Mouse (Mus musculus) neural tube, embryonic 11.5 days (tissue): Measurements from ENCODE around the gene Arap1. TPM values are rescaled to one million over a fixed set of nuclear protein-coding genes. Genes with fewer than 3 reads are reported as not detected.
A peak's percentile ranks its signal among the peaks of the same experiment; 100 is the strongest.

ENCODE experiments used
- ATAC-seq: fragments of 200-750 bp; cut with Nextera tagmentation; 2 replicates; pipeline ENCODE4 v1.8.0; 2017; ENCODE audit warnings: moderate number of reproducible peaks, mild to moderate bottlenecking, moderate TSS enrichment, moderate library complexity; ENCODE audit not compliant: insufficient read depth, low FRiP score, low TSS enrichment
- DNase-seq: peaks from one replicate; pipeline ENCODE4 v3.0.0-alpha.2; 2015; ENCODE audit warnings: low spot score
- H3K27ac ChIP-seq: fragments of 300-500 bp; sonication (generic); 2 replicates; pipeline ENCODE4 v1.5.1; 2014; ENCODE audit warnings: low read depth, mild to moderate bottlenecking, low read length
- H3K27me3 ChIP-seq: fragments of 300-500 bp; sonication (generic); 2 replicates; pipeline ENCODE4 v1.6.1; 2014; ENCODE audit warnings: mild to moderate bottlenecking, low read length, mixed read lengths; ENCODE audit not compliant: control insufficient read depth, insufficient read depth
- H3K36me3 ChIP-seq: fragments of 300-500 bp; sonication (generic); 2 replicates; pipeline ENCODE4 v1.6.1; 2014; ENCODE audit warnings: mild to moderate bottlenecking, low read length, moderate library complexity, mixed read lengths; ENCODE audit not compliant: control insufficient read depth, insufficient read depth
- H3K4me1 ChIP-seq: fragments of 300-500 bp; sonication (generic); 2 replicates; pipeline ENCODE4 v1.6.1; 2014; ENCODE audit warnings: low read length, mixed read lengths; ENCODE audit not compliant: control insufficient read depth, insufficient read depth
- H3K4me2 ChIP-seq: fragments of 300-500 bp; sonication (generic); 2 replicates; pipeline ENCODE4 v1.6.1; 2014; ENCODE audit warnings: low read depth, mild to moderate bottlenecking, moderate library complexity
- H3K4me3 ChIP-seq: fragments of 300-500 bp; sonication (generic); 2 replicates; pipeline ENCODE4 v1.5.1; 2014; ENCODE audit warnings: low read depth, low read length
- H3K9ac ChIP-seq: fragments of 300-500 bp; sonication (generic); 2 replicates; pipeline ENCODE4 v1.6.1; 2014; ENCODE audit warnings: mild to moderate bottlenecking, low read length
- H3K9me3 ChIP-seq: fragments of 300-500 bp; sonication (generic); 2 replicates; pipeline ENCODE4 v1.6.1; 2016; ENCODE audit warnings: low read length; ENCODE audit not compliant: control insufficient read depth
- WGBS: fragments of 180-500 bp; shearing (Covaris S2); extraction: QIAGEN DNeasy Blood & Tissue Kit; methylation state at CpG from one replicate; pipeline ENCODE4 v1.1.7; 2014; 5-methylcytosine and 5-hydroxymethylcytosine counted together
- polyA plus RNA-seq: library from polyadenylated mRNA; unstranded; fragments of >200 nt; fragmentation: Nextera tagmentation; extraction: Ambion mirVana; gene quantifications from 2 replicates; pipeline ENCODE4 v1.2.1, GENCODE M21; 2014

Arap1 gene
- polyA plus RNA-seq, 1 experiment from 2014 or later = 11.2 TPM

DNA sequence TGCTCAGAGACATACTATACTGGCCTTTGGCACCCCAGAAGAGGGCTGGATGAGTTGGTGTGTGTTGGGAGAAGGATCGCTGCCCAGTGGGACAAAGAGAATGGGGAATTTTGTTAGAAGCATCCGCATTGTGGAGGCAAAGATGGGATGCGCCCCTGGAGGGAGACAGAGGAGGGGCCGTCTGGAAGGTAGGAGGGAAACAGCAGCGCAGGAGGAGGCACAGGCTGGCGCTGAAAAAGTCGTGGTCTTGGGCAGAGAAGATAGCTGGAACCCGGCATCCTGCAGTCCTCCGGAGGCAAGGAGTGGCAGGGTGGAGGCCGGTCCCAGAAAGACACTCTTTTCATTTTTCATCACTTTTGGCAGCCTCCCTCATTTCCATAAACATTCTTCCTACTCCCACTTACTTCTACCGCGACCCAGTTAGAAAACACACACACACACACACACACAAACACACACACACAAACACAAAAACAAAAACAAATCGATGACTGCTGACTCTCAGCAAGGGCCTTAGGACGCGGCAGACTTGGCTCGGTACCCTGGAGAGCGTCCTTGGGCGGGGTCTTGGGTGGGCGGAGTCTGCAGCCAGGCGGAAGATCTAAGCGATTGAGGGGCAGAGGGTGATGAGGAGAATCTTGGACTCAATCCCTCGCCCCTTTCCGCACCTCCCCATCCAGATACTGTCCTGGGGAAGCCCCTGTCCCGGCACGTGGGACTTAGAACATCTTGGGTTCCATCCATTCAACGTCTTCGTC is 71.3 kb downstream of the Arap1 start:
- Histone ChIP-seq H3K27me3 (peaks cover 2% of the 10 kb centered on the region; the same call in 1 of the 2 replicates), H3K4me3 (no peak overlapping the region), H3K27ac (no peak overlapping the region), H3K9me3 (no peaks in the 10 kb centered on the region), H3K9ac (no peak overlapping the region), H3K4me2 (no peak overlapping the region), H3K36me3 (no peaks in the 10 kb centered on the region), H3K4me1 (peaks cover 9% of the 10 kb centered on the region; the same call in 1 of the 2 replicates)
- peak; percentile 56 for DNase-seq
- ATAC-seq = no peak
- 7% methylated on average over 27 of the region's 27 CpGs for WGBS

- H3K9ac ChIP-seq = peak within 1 kb of the TSS; percentile 22
- WGBS = 19% methylated on average over 6 of the region's 6 CpGs
- peaks cover 2% of the 10 kb centered on the region; the same call in 1 of the 2 replicates for H3K27me3 ChIP-seq
- no peaks in the 10 kb centered on the region for H3K9me3 ChIP-seq
- ATAC-seq (no peak), DNase-seq (no peak)
- no peaks in the 10 kb centered on the region for H3K36me3 ChIP-seq
- H3K4me3 ChIP-seq = peak within 1 kb of the TSS; percentile 10; the same call in 1 of the 2 replicates
- H3K4me2 ChIP-seq = peak within 1 kb of the TSS; percentile 25
- no peak within 1 kb of the TSS for H3K27ac ChIP-seq
- no peaks in the 10 kb centered on the region for H3K4me1 ChIP-seq
Measured at GRCm38 (mm10) chr7:101421529-101421928, 73.7 kb downstream of the Arap1 start, which contains the start of gene Pde2a. Gene Pde2a (plus strand): TSS chr7:101421691.

DNA sequence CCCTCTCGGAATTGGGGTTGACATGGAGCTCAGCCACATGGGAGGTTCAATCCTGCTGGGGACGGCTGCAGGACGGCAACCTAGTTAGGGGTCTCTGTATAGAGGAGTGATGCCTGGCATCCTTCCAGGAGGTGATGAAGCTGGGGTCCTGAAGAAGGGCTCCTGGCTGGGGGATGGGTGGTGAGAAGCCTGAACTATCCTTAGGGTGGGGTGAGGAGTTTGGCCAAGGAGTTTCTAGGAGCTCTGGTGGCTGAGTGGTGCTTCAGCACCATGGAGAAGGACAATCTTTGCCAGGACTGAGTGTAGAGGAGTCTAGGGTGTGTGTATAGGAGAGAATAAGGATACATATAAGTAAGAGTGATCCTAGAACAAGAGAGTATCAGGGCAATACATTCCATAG is 74.2 kb downstream of the Arap1 start:
- 25% methylated on average over 3 of the region's 3 CpGs for WGBS
- Histone ChIP-seq H3K9ac (peak overlapping the region; percentile 22; the same call in 1 of the 2 replicates), H3K4me3 (peak overlapping the region; percentile 10; the same call in 1 of the 2 replicates), H3K9me3 (no peaks in the 10 kb centered on the region), H3K27me3 (peaks cover 2% of the 10 kb centered on the region; the same call in 1 of the 2 replicates), H3K4me2 (peak overlapping the region; percentile 25), H3K27ac (no peak overlapping the region), H3K4me1 (no peaks in the 10 kb centered on the region), H3K36me3 (no peaks in the 10 kb centered on the region)
- DNase-seq = no peak
- ATAC-seq = no peak

DNA sequence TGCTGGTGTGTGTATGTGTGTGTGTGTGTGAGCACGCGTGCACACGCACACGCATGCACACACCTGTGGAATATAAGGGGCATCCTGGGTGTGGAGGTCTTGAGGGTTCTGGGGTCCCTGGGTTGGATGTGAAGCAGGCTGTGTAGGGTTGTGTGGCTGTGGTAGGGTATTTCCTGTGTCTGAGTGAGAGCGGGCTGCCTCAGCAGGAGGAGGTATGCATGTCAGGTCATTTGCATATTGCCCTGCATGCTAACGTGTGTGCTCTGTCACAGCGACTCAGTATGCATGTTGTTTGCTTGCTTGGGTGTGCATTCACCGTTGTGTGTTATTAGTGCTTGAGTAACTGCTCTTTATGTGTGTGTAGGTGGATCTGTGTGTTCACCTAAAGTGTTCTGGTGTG is 74.8 kb downstream of the Arap1 start:
- H3K4me1 ChIP-seq = no peaks in the 10 kb centered on the region
- no peak for ATAC-seq
- WGBS = 88% methylated on average over 8 of the region's 8 CpGs
- no peaks in the 10 kb centered on the region for H3K36me3 ChIP-seq
- H3K4me2 ChIP-seq = no peak overlapping the region
- H3K27ac ChIP-seq = no peak overlapping the region
- no peak overlapping the region for H3K9ac ChIP-seq
- H3K4me3 ChIP-seq = no peak overlapping the region
- H3K27me3 ChIP-seq = peaks cover 2% of the 10 kb centered on the region; the same call in 1 of the 2 replicates
- no peak for DNase-seq
- no peaks in the 10 kb centered on the region for H3K9me3 ChIP-seq

DNA sequence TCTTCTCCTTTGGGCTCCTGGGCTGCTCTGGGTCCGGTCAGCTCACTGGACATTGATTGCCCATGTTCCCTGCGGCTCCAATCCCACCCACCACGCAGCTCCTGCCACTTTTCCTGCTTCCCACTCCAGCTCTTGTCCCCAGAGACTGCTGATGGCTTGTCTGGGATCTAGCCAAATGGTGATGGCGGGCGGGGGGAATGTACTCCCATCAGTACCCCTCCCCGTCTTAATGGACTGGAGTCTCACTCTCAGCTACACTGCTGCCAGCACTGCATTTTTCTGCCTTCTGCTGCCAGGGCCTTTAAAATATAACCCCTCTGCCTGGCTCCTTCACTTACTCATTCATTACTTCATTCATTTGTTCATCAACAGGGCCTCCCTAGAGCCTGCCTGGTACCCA is 76.1 kb downstream of the Arap1 start:
- WGBS = 71% methylated on average over 6 of the region's 6 CpGs
- Histone ChIP-seq H3K9me3 (no peaks in the 10 kb centered on the region), H3K9ac (no peak overlapping the region), H3K4me1 (no peaks in the 10 kb centered on the region), H3K27ac (no peak overlapping the region), H3K4me3 (no peak overlapping the region), H3K27me3 (no peaks in the 10 kb centered on the region), H3K36me3 (no peaks in the 10 kb centered on the region), H3K4me2 (no peak overlapping the region)
- ATAC-seq = no peak
- DNase-seq = no peak

- ATAC-seq = no peak
- no peak overlapping the region for H3K4me3 ChIP-seq
- 78% methylated on average over 8 of the region's 8 CpGs for WGBS
- no peak overlapping the region for H3K27ac ChIP-seq
- no peak overlapping the region for H3K9ac ChIP-seq
- H3K4me1 ChIP-seq = no peaks in the 10 kb centered on the region
- no peaks in the 10 kb centered on the region for H3K27me3 ChIP-seq
- no peak overlapping the region for H3K4me2 ChIP-seq
- H3K36me3 ChIP-seq = no peaks in the 10 kb centered on the region
- no peak for DNase-seq
- H3K9me3 ChIP-seq = no peaks in the 10 kb centered on the region
Measured at GRCm38 (mm10) chr7:101426692-101427091, 78.8 kb downstream of the Arap1 start.

DNA sequence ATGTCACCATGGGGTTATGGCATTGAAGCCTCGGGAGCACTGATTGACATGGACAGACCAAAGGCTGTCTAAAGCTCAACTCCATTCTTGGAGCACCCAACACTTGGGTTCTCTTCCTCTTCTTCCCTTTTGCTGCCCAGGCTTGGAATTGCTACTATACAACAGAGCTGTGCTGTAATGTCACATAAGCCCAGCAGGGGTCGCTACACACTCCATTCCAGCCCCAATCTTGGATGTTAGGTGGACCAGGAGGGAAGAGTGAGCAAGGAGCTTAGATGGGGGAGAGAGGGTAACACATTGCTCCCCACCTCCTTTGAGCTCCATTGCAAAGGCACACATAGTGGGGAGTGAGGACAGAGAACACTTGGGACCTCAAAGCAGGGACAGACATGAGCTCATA is 79.9 kb downstream of the Arap1 start:
- no peak overlapping the region for H3K4me3 ChIP-seq
- no peak overlapping the region for H3K4me2 ChIP-seq
- no peak overlapping the region for H3K27ac ChIP-seq
- no peaks in the 10 kb centered on the region for H3K27me3 ChIP-seq
- ATAC-seq = no peak
- no peaks in the 10 kb centered on the region for H3K9me3 ChIP-seq
- H3K4me1 ChIP-seq = no peaks in the 10 kb centered on the region
- no peak overlapping the region for H3K9ac ChIP-seq
- H3K36me3 ChIP-seq = no peaks in the 10 kb centered on the region
- peak; percentile 66 for DNase-seq
- 20% methylated on average over 2 of the region's 2 CpGs for WGBS

DNA sequence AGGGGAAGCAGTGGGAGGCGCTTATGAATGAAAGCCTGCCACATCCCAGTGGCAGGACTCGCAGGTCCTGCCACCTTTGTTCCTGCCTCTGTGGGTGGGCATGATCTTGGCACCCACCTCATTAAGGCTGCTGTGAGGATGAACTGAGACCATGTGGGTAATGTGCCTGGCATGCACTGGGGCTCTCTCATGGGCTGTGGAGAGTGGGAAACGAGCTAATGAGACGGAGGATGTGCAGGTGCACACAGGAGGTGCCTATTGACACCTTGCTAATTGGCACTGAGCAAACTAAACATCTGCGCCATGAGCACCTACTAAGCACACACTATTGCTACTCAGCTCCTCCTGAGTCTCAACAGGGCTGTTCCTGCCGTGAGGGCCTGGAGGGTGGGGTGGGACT is 87.2 kb downstream of the Arap1 start:
- H3K4me2 ChIP-seq = no peak overlapping the region
- H3K27me3 ChIP-seq = no peaks in the 10 kb centered on the region
- ATAC-seq (no peak), DNase-seq (no peak)
- no peaks in the 10 kb centered on the region for H3K9me3 ChIP-seq
- 72% methylated on average over 6 of the region's 6 CpGs for WGBS
- H3K9ac ChIP-seq = no peak overlapping the region
- H3K36me3 ChIP-seq = no peaks in the 10 kb centered on the region
- no peak overlapping the region for H3K27ac ChIP-seq
- no peak overlapping the region for H3K4me3 ChIP-seq
- H3K4me1 ChIP-seq = no peaks in the 10 kb centered on the region

DNA sequence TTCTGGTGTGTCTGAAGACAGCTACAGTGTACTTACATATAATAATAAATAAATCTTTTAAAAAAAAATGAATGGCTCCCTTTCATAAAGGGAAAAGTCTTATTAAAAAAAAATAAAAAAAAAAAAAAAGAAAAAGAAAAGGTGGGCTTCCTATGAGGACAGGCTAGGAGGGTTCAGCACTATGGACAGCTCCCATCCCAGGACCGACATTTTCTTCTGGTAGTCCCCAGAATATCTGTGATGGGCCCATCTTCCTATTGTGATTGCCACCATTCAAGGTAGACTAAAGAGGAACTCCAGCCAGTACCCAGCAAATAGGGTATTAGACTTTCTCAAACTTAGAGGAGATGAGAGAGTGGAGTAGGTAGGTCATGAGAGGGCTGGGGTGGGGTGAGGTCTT is 90.0 kb downstream of the Arap1 start:
- Histone ChIP-seq H3K36me3 (no peaks in the 10 kb centered on the region), H3K27me3 (no peaks in the 10 kb centered on the region), H3K27ac (no peak overlapping the region), H3K9ac (no peak overlapping the region), H3K4me3 (no peak overlapping the region), H3K4me1 (no peaks in the 10 kb centered on the region; the same call in 1 of the 2 replicates), H3K9me3 (no peaks in the 10 kb centered on the region), H3K4me2 (no peak overlapping the region)
- 6% methylated on average over 1 of the region's 1 CpGs for WGBS
- ATAC-seq (no peak), DNase-seq (no peak)
